Mouse (Mus musculus): ENCODE measurements around the gene Spaca3. TPM values are rescaled to one million over a fixed set of nuclear protein-coding genes. Genes with fewer than 3 reads are reported as not detected.

Gene Spaca3
- polyA plus RNA-seq, 2 experiments: 0.11 TPM; not detected in 1

DNA sequence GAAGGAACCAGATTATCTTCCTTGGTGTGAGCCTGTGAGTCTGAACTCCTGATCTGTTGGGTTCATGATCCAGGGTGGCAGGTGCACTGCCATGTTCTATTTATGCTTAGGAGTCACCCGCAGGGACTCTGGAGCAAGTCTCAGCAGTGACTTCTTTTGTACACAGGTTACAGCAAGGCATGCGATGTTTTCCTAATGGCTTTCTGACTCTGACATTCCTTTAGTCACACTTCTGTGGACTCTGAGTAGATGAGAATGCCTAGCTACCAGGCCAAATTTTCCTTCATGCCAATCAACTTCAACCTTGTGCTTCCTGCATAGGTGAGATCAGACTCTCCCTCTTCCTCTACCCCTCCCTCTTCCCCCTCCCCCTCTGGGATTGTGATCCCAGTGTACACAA, 22.8 kb upstream of the Spaca3 start:
- Histone ChIP-seq H3K27ac (no peak overlapping the region), H3K4me3 (ENCODE audit: insufficient read depth in 1 of 2, low read depth in 2 of 2, low read length in 2 of 2) (no peak overlapping the region), H3K27me3 (ENCODE audit: control insufficient read depth, insufficient read depth, low read length) (no peaks in the 10 kb centered on the region), H3K4me2 (ENCODE audit: low read depth) (no peak overlapping the region), H3K9ac (replicated peaks) (no peak overlapping the region), H3K36me3 (replicated peaks; ENCODE audit: control insufficient read depth, insufficient read depth, low read depth) (no peaks in the 10 kb centered on the region), H3K9me3 (ENCODE audit: control insufficient read depth, low read length) (no peaks in the 10 kb centered on the region), H3K4me1 (replicated peaks; ENCODE audit: control insufficient read depth in 2 of 2, insufficient read depth in 2 of 2, low read length in 1 of 2) (no peaks in the 10 kb centered on the region)
- 75% methylated on average over 2 of the region's 2 CpGs for WGBS (ENCODE audit: insufficient replicate concordance)
- DNase-seq (ENCODE audit: low read depth in 3 of 3, low spot score in 3 of 3): no peak
- no peak for ATAC-seq (ENCODE audit: insufficient read depth)
- TF ChIP-seq EP300 (IDR thresholded peaks at IDR 0.05; ENCODE audit: low read depth): no peak
- no peak for TF ChIP-seq CTCF (IDR thresholded peaks at IDR 0.05; ENCODE audit: low read depth)

- Histone ChIP-seq H3K4me2 (ENCODE audit: low read depth) (no peak overlapping the region), H3K9ac (replicated peaks) (no peak overlapping the region), H3K27me3 (ENCODE audit: control insufficient read depth, insufficient read depth, low read length) (no peaks in the 10 kb centered on the region), H3K27ac (no peak overlapping the region), H3K36me3 (replicated peaks; ENCODE audit: control insufficient read depth, insufficient read depth, low read depth) (no peaks in the 10 kb centered on the region), H3K9me3 (ENCODE audit: control insufficient read depth, low read length) (no peaks in the 10 kb centered on the region), H3K4me1 (replicated peaks; ENCODE audit: control insufficient read depth in 2 of 2, insufficient read depth in 2 of 2, low read length in 1 of 2) (no peaks in the 10 kb centered on the region), H3K4me3 (ENCODE audit: insufficient read depth in 1 of 2, low read depth in 2 of 2, low read length in 2 of 2) (no peak overlapping the region)
- TF ChIP-seq EP300 (IDR thresholded peaks at IDR 0.05; ENCODE audit: low read depth) (no peak), CTCF (IDR thresholded peaks at IDR 0.05; ENCODE audit: low read depth) (no peak)
- WGBS (ENCODE audit: insufficient replicate concordance): 37% methylated on average over 4 of the region's 4 CpGs
- DNase-seq (ENCODE audit: low read depth in 3 of 3, low spot score in 3 of 3): no peak
- no peak for ATAC-seq (ENCODE audit: insufficient read depth)
These were observed 22.3 kb upstream of the Spaca3 start for GRCm38 (mm10) chr11:80835841-80836240.

DNA sequence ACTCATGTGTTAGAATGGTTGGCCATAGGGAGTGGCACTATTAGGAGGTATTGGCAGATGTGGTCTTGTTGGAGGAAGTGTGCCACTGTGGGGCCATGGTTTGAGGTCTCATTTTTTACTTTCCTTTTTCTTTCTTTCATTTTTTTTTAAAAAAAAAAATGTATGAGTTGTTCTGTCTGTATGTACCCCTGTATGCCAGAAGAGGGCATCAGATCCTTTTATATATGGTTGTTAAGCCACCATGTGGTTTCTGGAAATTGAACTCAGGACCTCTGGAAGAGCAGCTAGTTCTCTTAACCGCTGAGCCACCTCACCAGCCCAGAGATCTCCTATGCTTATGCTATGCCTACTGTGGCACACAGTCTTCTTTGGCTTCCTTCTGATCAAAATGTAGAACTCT, 19.4 kb upstream of the Spaca3 start:
- DNase-seq (ENCODE audit: low read depth in 3 of 3, low spot score in 3 of 3): no peak

DNA sequence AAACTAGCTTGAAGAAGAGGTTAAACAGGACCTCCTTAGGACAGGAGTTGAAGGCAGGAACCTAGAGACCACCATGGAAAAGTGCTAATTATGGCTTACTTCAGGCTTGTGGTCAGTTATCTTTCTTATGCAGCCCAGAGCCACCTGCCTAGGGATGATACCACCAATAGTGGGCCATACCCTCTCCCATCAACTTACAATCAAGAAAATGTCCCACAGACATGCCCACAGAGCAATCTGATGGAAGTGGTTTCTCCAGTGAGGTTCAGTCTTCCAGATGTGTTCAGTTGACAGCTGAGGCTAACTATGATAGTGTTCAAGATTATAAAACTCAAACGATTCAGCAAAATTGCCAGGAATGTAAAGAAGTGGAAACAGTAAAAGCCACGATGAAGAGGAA, 14.7 kb upstream of the Spaca3 start:
- WGBS (ENCODE audit: insufficient replicate concordance): 29% methylated on average over 2 of the region's 2 CpGs
- no peaks in the 10 kb centered on the region for H3K4me1 ChIP-seq (replicated peaks; ENCODE audit: control insufficient read depth in 2 of 2, insufficient read depth in 2 of 2, low read length in 1 of 2)
- H3K9ac ChIP-seq (replicated peaks): no peak overlapping the region
- no peaks in the 10 kb centered on the region for H3K36me3 ChIP-seq (replicated peaks; ENCODE audit: control insufficient read depth, insufficient read depth, low read depth)
- DNase-seq (ENCODE audit: low read depth in 3 of 3, low spot score in 3 of 3): no peak
- H3K27me3 ChIP-seq (ENCODE audit: control insufficient read depth, insufficient read depth, low read length): no peaks in the 10 kb centered on the region
- H3K4me2 ChIP-seq (ENCODE audit: low read depth): no peak overlapping the region
- no peaks in the 10 kb centered on the region for H3K9me3 ChIP-seq (ENCODE audit: control insufficient read depth, low read length)
- TF ChIP-seq EP300 (IDR thresholded peaks at IDR 0.05; ENCODE audit: low read depth) (no peak), CTCF (IDR thresholded peaks at IDR 0.05; ENCODE audit: low read depth) (no peak)
- H3K4me3 ChIP-seq (ENCODE audit: insufficient read depth in 1 of 2, low read depth in 2 of 2, low read length in 2 of 2): no peak overlapping the region
- H3K27ac ChIP-seq: no peak overlapping the region
- no peak for ATAC-seq (ENCODE audit: insufficient read depth)

More for the DNA sequence above, 19.4 kb upstream of the Spaca3 start:
- H3K36me3 ChIP-seq (replicated peaks; ENCODE audit: control insufficient read depth, insufficient read depth, low read depth): no peaks in the 10 kb centered on the region
- no peak overlapping the region for H3K4me3 ChIP-seq (ENCODE audit: insufficient read depth in 1 of 2, low read depth in 2 of 2, low read length in 2 of 2)
- ATAC-seq (ENCODE audit: insufficient read depth): no peak
- H3K27me3 ChIP-seq (ENCODE audit: control insufficient read depth, insufficient read depth, low read length): no peaks in the 10 kb centered on the region
- TF ChIP-seq EP300 (IDR thresholded peaks at IDR 0.05; ENCODE audit: low read depth) (no peak), CTCF (IDR thresholded peaks at IDR 0.05; ENCODE audit: low read depth) (peak; percentile 26; the same call in 1 of the 2 replicates)
- 56% methylated on average over 1 of the region's 1 CpGs for WGBS (ENCODE audit: insufficient replicate concordance)
- no peak overlapping the region for H3K27ac ChIP-seq
- no peak overlapping the region for H3K9ac ChIP-seq (replicated peaks)
- H3K4me1 ChIP-seq (replicated peaks; ENCODE audit: control insufficient read depth in 2 of 2, insufficient read depth in 2 of 2, low read length in 1 of 2): no peaks in the 10 kb centered on the region
- no peaks in the 10 kb centered on the region for H3K9me3 ChIP-seq (ENCODE audit: control insufficient read depth, low read length)
- H3K4me2 ChIP-seq (ENCODE audit: low read depth): no peak overlapping the region

DNA sequence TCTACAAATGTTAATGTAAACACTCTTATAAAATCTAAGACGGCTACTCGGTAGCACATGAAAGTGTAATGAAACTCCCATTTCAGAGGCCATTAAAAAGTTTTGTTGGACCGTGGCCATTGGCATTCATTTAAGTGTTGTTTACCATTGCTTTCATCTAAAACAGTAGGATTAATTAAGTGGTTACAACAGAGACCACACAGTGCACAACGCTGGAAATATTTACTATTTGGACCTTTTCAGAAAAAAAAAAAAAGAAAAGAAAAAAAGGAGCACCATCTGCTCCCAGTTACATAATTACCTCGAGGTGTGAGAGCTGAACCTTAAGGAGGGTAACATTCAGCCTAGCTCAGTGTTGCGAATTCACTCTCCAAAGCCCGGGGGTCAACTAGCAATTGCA, 12.7 kb upstream of the Spaca3 start:
- H3K9me3 ChIP-seq (ENCODE audit: control insufficient read depth, low read length): no peaks in the 10 kb centered on the region
- H3K9ac ChIP-seq (replicated peaks): no peak overlapping the region
- ATAC-seq (ENCODE audit: insufficient read depth) (no peak), DNase-seq (ENCODE audit: low read depth in 3 of 3, low spot score in 3 of 3) (no peak)
- no peaks in the 10 kb centered on the region for H3K4me1 ChIP-seq (replicated peaks; ENCODE audit: control insufficient read depth in 2 of 2, insufficient read depth in 2 of 2, low read length in 1 of 2)
- H3K36me3 ChIP-seq (replicated peaks; ENCODE audit: control insufficient read depth, insufficient read depth, low read depth): no peaks in the 10 kb centered on the region
- WGBS (ENCODE audit: insufficient replicate concordance): 60% methylated on average over 7 of the region's 7 CpGs
- H3K27ac ChIP-seq: no peak overlapping the region
- H3K4me2 ChIP-seq (ENCODE audit: low read depth): no peak overlapping the region
- TF ChIP-seq EP300 (IDR thresholded peaks at IDR 0.05; ENCODE audit: low read depth): no peak
- H3K27me3 ChIP-seq (ENCODE audit: control insufficient read depth, insufficient read depth, low read length): no peaks in the 10 kb centered on the region
- H3K4me3 ChIP-seq (ENCODE audit: insufficient read depth in 1 of 2, low read depth in 2 of 2, low read length in 2 of 2): no peak overlapping the region
